Mouse (Mus musculus) heart, embryonic 14.5 days (tissue): Measurements from ENCODE around the gene Cntfr. TPM values are rescaled to one million over a fixed set of nuclear protein-coding genes. Genes with fewer than 3 reads are reported as not detected.

Source experiments
- ATAC-seq: fragments of 200-750 bp; cut with Nextera tagmentation; 2 replicates; pipeline ENCODE4 v1.8.0; 2017; ENCODE audit warnings: low read depth, moderate TSS enrichment; ENCODE audit not compliant: insufficient number of reproducible peaks, insufficient read depth, low FRiP score
- H3K27ac ChIP-seq, 2 experiments: fragments of 200-500 bp in 1 of 2; fragments of 300-500 bp in 1 of 2; sonication (generic) in 1 of 2; replicated peaks in 1 of 2; 2 replicates each; pipeline ENCODE4 v1.5.1; 2012 to 2014; ENCODE audit warnings: low read depth in 2 of 2, low read length in 2 of 2, control low read depth in 1 of 2, mild to moderate bottlenecking in 1 of 2, mixed read lengths in 1 of 2; ENCODE audit not compliant: control insufficient read depth in 1 of 2, insufficient read depth in 1 of 2
- H3K27me3 ChIP-seq: fragments of 300-500 bp; sonication (generic); 2 replicates; pipeline ENCODE4 v1.6.1; 2014; ENCODE audit warnings: mild to moderate bottlenecking, low read length, control low read depth; ENCODE audit not compliant: control insufficient read depth, insufficient read depth
- H3K36me3 ChIP-seq: fragments of 300-500 bp; sonication (generic); 2 replicates; pipeline ENCODE4 v1.6.1; 2014; ENCODE audit warnings: mild to moderate bottlenecking, control low read depth, low read length, mixed read lengths; ENCODE audit not compliant: control insufficient read depth, insufficient read depth
- H3K4me1 ChIP-seq, 2 experiments: fragments of 200-500 bp in 1 of 2; fragments of 300-500 bp in 1 of 2; sonication (generic) in 1 of 2; 2 replicates each; pipeline ENCODE4 v1.6.1; 2012 to 2014; ENCODE audit warnings: low read length in 2 of 2, control low read depth in 1 of 2, mixed read lengths in 1 of 2; ENCODE audit not compliant: control insufficient read depth in 2 of 2, insufficient read depth in 2 of 2
- H3K4me2 ChIP-seq: fragments of 300-500 bp; sonication (generic); 2 replicates; pipeline ENCODE4 v1.6.1; 2014; ENCODE audit warnings: mild to moderate bottlenecking, low read length
- H3K4me3 ChIP-seq, 2 experiments: fragments of 200-500 bp in 1 of 2; fragments of 300-500 bp in 1 of 2; sonication (generic) in 1 of 2; 2 replicates each; pipeline ENCODE4 v1.5.1; 2012 to 2014; ENCODE audit warnings: low read length in 2 of 2, mild to moderate bottlenecking in 2 of 2, control low read depth in 1 of 2, low read depth in 1 of 2, moderate library complexity in 1 of 2; ENCODE audit not compliant: control insufficient read depth in 1 of 2, insufficient read depth in 1 of 2
- H3K9ac ChIP-seq: fragments of 300-500 bp; sonication (generic); 2 replicates; pipeline ENCODE4 v1.6.1; 2014; ENCODE audit warnings: mild to moderate bottlenecking, low read length
- H3K9me3 ChIP-seq: fragments of 300-500 bp; sonication (generic); 2 replicates; pipeline ENCODE4 v1.6.1; 2016; ENCODE audit warnings: low read length, control low read depth; ENCODE audit not compliant: control insufficient read depth
- WGBS: fragments of 180-500 bp; shearing (Covaris S2); extraction: QIAGEN DNeasy Blood & Tissue Kit; methylation state at CpG from one replicate; pipeline ENCODE4 v1.1.7; 2014; 5-methylcytosine and 5-hydroxymethylcytosine counted together
- polyA plus RNA-seq: library from polyadenylated mRNA; unstranded; fragments of >200 nt; fragmentation: Nextera tagmentation; extraction: Ambion mirVana; gene quantifications from 2 replicates; pipeline ENCODE4 v1.2.1, GENCODE M21; 2014

The Cntfr gene
- polyA plus RNA-seq, 1 experiment from 2014 or later: 2.8 TPM

DNA sequence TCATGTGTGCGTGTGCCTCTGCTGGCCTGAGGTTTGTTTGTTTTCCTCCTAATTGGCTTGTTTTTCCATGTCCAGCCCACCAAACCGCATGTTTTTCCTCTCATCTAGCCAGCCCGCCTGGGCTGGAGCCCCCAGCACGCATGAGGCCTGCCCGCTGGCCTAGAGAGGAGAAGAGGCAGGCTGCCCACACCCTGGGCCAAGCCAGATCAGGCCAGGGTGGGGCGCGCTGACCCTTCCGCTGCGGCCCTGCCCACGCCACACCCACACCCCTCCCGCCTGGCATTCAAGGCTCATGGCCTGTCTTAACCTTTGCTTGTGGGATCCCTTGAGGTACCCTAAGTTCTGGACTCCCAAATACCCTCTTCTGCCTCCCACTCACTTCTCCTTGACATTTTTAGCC lies 30.2 kb downstream of the Cntfr start:
- Histone ChIP-seq H3K9ac (no peak overlapping the region), H3K4me2 (no peak overlapping the region), H3K27me3 (no peaks in the 10 kb centered on the region), H3K9me3 (no peaks in the 10 kb centered on the region), H3K4me3 (no peak overlapping the region), H3K36me3 (no peaks in the 10 kb centered on the region), H3K4me1 (peaks cover 12 to 16% of the 10 kb centered on the region in 2 experiments), H3K27ac (no peak overlapping the region)
- 82% methylated on average over 11 of the region's 11 CpGs for WGBS
- ATAC-seq: no peak

DNA sequence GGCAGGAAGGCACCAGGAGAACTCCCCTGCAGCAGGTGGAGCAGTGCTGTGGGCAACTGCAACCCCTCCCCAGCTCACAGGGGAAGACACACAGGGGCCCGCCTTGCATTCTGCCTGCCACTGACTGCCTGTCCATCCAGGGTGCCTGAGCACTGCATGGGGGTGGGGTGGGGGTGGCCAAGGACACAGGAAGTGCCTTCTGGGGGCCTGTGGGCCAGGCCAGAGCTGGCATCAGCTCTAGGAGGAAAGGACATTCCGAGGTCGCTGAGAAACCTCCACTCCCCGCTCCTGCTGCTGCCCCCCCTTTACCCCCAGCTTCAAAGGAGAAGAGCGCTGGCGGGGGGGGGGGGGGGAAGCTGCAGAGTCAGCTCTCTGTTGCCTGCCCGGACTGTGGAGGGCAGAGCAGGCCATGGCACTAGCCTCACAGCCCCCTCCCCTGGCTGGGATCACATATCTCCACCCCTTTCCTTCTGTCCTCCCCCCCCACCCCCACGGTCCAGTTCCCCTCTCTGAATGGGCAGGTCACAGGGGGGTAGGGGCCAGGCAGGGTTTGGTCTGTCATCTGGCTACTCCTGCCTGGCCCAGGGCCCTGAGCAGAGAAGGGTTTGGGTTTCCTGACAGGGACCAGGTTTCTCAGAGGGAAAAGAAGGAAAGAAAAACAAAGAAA lies 31.7 kb downstream of the Cntfr start:
- H3K27ac ChIP-seq: no peak overlapping the region
- H3K4me3 ChIP-seq: no peak overlapping the region
- H3K36me3 ChIP-seq: no peaks in the 10 kb centered on the region
- 0 out of 2 replicates have a peak overlapping the region, but pooled peaks have one; percentile 27 for H3K9ac ChIP-seq
- 7% methylated on average over 4 of the region's 8 CpGs for WGBS
- peaks cover 18 to 25% of the 10 kb centered on the region in 2 experiments for H3K4me1 ChIP-seq
- 0 out of 2 replicates have a peak, but pooled peaks cover 3% of the 10 kb centered on the region for H3K27me3 ChIP-seq
- peak overlapping the region; percentile 28; the same call in 1 of the 2 replicates for H3K4me2 ChIP-seq
- ATAC-seq: 0 out of 2 replicates have a peak, but pooled peaks have one; percentile 21
- no peaks in the 10 kb centered on the region for H3K9me3 ChIP-seq

GRCm38 (mm10) chr4:41664533-41664932 lies 32.4 kb downstream of the Cntfr start:
- Histone ChIP-seq H3K27me3 (0 out of 2 replicates have a peak, but pooled peaks cover 3% of the 10 kb centered on the region), H3K9ac (no peak overlapping the region), H3K4me2 (no peak overlapping the region), H3K9me3 (no peaks in the 10 kb centered on the region), H3K27ac (no peak overlapping the region), H3K4me1 (peaks cover 18 to 25% of the 10 kb centered on the region in 2 experiments), H3K4me3 (no peak overlapping the region), H3K36me3 (no peaks in the 10 kb centered on the region)
- no peak for ATAC-seq
- WGBS: 47% methylated on average over 7 of the region's 7 CpGs

DNA sequence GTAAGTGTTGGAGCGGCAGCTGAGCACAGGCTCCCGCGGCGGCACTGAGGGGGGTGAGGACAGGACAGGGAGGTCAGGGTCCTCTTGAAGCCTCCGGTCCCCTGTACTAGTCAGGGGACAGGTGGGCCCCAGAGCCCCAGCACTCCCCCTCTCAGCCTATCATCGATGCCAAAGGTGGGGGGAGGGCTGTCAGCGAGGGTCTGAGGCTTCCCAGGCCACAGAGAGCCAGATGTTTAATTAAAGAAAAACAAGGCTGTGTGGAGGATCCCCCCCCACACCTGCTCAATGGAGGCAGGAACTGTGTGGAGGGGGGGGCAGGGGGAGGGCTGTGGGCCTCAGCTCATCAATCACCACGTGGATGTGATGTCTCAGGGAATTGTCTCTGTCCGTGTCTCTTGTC lies 33.3 kb downstream of the Cntfr start:
- 33% methylated on average over 9 of the region's 9 CpGs for WGBS
- no peak for ATAC-seq
- peaks cover 20 to 31% of the 10 kb centered on the region in 2 experiments for H3K4me1 ChIP-seq
- H3K9ac ChIP-seq: no peak overlapping the region
- no peak overlapping the region for H3K27ac ChIP-seq
- H3K4me3 ChIP-seq: no peak overlapping the region
- 0 out of 2 replicates have a peak, but pooled peaks cover 3% of the 10 kb centered on the region for H3K27me3 ChIP-seq
- no peak overlapping the region for H3K4me2 ChIP-seq
- H3K9me3 ChIP-seq: no peaks in the 10 kb centered on the region
- no peaks in the 10 kb centered on the region for H3K36me3 ChIP-seq

DNA sequence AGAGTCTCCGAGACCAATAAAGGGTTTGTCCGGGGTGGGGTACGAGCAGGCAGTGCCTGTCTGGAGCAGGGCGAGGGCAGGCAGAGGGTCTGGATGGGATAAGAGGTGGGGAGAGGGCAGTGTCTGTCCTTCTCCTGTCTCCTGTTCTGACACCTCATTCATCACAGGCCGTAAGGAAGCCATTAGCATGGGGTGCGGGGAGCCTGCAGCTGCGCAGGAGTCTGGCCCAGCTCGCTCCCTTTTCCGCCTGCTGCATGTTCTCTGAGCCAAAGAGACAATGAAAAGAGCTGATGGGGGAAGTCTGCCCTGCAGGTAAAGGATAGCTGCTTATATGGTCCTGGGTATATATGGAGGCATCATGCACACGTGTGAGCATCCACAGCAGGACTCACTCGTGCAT lies 34.2 kb downstream of the Cntfr start:
- no peak overlapping the region for H3K4me2 ChIP-seq
- no peaks in the 10 kb centered on the region for H3K9me3 ChIP-seq
- WGBS: 74% methylated on average over 11 of the region's 11 CpGs
- peaks cover 23 to 36% of the 10 kb centered on the region in 2 experiments for H3K4me1 ChIP-seq
- no peak for ATAC-seq
- no peak overlapping the region for H3K9ac ChIP-seq
- H3K27me3 ChIP-seq: peaks cover 8% of the 10 kb centered on the region; the same call in 1 of the 2 replicates
- H3K27ac ChIP-seq: no peak overlapping the region
- H3K4me3 ChIP-seq: no peak overlapping the region
- H3K36me3 ChIP-seq: no peaks in the 10 kb centered on the region

- no peak; the same call in 1 of the 2 replicates for ATAC-seq
- Histone ChIP-seq H3K4me2 (no peak overlapping the region), H3K4me3 (no peak overlapping the region), H3K36me3 (no peaks in the 10 kb centered on the region), H3K9ac (no peak overlapping the region), H3K27ac (no peak overlapping the region), H3K4me1 (peaks cover 23 to 36% of the 10 kb centered on the region in 2 experiments), H3K9me3 (no peaks in the 10 kb centered on the region), H3K27me3 (peaks cover 12% of the 10 kb centered on the region; the same call in 1 of the 2 replicates)
- WGBS: 33% methylated on average over 11 of the region's 11 CpGs
These were observed 35.9 kb downstream of the Cntfr start for GRCm38 (mm10) chr4:41660851-41661430.

- Histone ChIP-seq H3K27ac (no peak overlapping the region), H3K9me3 (no peaks in the 10 kb centered on the region), H3K4me3 (no peak overlapping the region), H3K27me3 (peaks cover 12% of the 10 kb centered on the region; the same call in 1 of the 2 replicates), H3K36me3 (no peaks in the 10 kb centered on the region), H3K9ac (no peak overlapping the region), H3K4me1 (peaks cover 12 to 27% of the 10 kb centered on the region in 2 experiments), H3K4me2 (no peak overlapping the region)
- 54% methylated on average over 13 of the region's 13 CpGs for WGBS
- ATAC-seq: no peak
These were observed 37.3 kb downstream of the Cntfr start for GRCm38 (mm10) chr4:41659556-41659955.
